Mouse (Mus musculus) heart, embryonic 14.5 days (tissue): Measurements from ENCODE around the gene Eif4a2. TPM values are rescaled to one million over a fixed set of nuclear protein-coding genes. Genes with fewer than 3 reads are reported as not detected.

Source experiments
- ATAC-seq: fragments of 200-750 bp; cut with Nextera tagmentation; 2 replicates; pipeline ENCODE4 v1.8.0; 2017; ENCODE audit warnings: low read depth, moderate TSS enrichment; ENCODE audit not compliant: insufficient number of reproducible peaks, insufficient read depth, low FRiP score
- H3K27ac ChIP-seq, 2 experiments: fragments of 200-500 bp in 1 of 2; fragments of 300-500 bp in 1 of 2; sonication (generic) in 1 of 2; replicated peaks in 1 of 2; 2 replicates each; pipeline ENCODE4 v1.5.1; 2012 to 2014; ENCODE audit warnings: low read depth in 2 of 2, low read length in 2 of 2, control low read depth in 1 of 2, mild to moderate bottlenecking in 1 of 2, mixed read lengths in 1 of 2; ENCODE audit not compliant: control insufficient read depth in 1 of 2, insufficient read depth in 1 of 2
- H3K27me3 ChIP-seq: fragments of 300-500 bp; sonication (generic); 2 replicates; pipeline ENCODE4 v1.6.1; 2014; ENCODE audit warnings: mild to moderate bottlenecking, low read length, control low read depth; ENCODE audit not compliant: control insufficient read depth, insufficient read depth
- H3K36me3 ChIP-seq: fragments of 300-500 bp; sonication (generic); 2 replicates; pipeline ENCODE4 v1.6.1; 2014; ENCODE audit warnings: mild to moderate bottlenecking, control low read depth, low read length, mixed read lengths; ENCODE audit not compliant: control insufficient read depth, insufficient read depth
- H3K4me1 ChIP-seq, 2 experiments: fragments of 200-500 bp in 1 of 2; fragments of 300-500 bp in 1 of 2; sonication (generic) in 1 of 2; 2 replicates each; pipeline ENCODE4 v1.6.1; 2012 to 2014; ENCODE audit warnings: low read length in 2 of 2, control low read depth in 1 of 2, mixed read lengths in 1 of 2; ENCODE audit not compliant: control insufficient read depth in 2 of 2, insufficient read depth in 2 of 2
- H3K4me2 ChIP-seq: fragments of 300-500 bp; sonication (generic); 2 replicates; pipeline ENCODE4 v1.6.1; 2014; ENCODE audit warnings: mild to moderate bottlenecking, low read length
- H3K4me3 ChIP-seq, 2 experiments: fragments of 200-500 bp in 1 of 2; fragments of 300-500 bp in 1 of 2; sonication (generic) in 1 of 2; 2 replicates each; pipeline ENCODE4 v1.5.1; 2012 to 2014; ENCODE audit warnings: low read length in 2 of 2, mild to moderate bottlenecking in 2 of 2, control low read depth in 1 of 2, low read depth in 1 of 2, moderate library complexity in 1 of 2; ENCODE audit not compliant: control insufficient read depth in 1 of 2, insufficient read depth in 1 of 2
- H3K9ac ChIP-seq: fragments of 300-500 bp; sonication (generic); 2 replicates; pipeline ENCODE4 v1.6.1; 2014; ENCODE audit warnings: mild to moderate bottlenecking, low read length
- H3K9me3 ChIP-seq: fragments of 300-500 bp; sonication (generic); 2 replicates; pipeline ENCODE4 v1.6.1; 2016; ENCODE audit warnings: low read length, control low read depth; ENCODE audit not compliant: control insufficient read depth
- WGBS: fragments of 180-500 bp; shearing (Covaris S2); extraction: QIAGEN DNeasy Blood & Tissue Kit; methylation state at CpG from one replicate; pipeline ENCODE4 v1.1.7; 2014; 5-methylcytosine and 5-hydroxymethylcytosine counted together
- polyA plus RNA-seq: library from polyadenylated mRNA; unstranded; fragments of >200 nt; fragmentation: Nextera tagmentation; extraction: Ambion mirVana; gene quantifications from 2 replicates; pipeline ENCODE4 v1.2.1, GENCODE M21; 2014

Gene Eif4a2
- polyA plus RNA-seq, 1 experiment from 2014 or later, result 182 TPM

DNA sequence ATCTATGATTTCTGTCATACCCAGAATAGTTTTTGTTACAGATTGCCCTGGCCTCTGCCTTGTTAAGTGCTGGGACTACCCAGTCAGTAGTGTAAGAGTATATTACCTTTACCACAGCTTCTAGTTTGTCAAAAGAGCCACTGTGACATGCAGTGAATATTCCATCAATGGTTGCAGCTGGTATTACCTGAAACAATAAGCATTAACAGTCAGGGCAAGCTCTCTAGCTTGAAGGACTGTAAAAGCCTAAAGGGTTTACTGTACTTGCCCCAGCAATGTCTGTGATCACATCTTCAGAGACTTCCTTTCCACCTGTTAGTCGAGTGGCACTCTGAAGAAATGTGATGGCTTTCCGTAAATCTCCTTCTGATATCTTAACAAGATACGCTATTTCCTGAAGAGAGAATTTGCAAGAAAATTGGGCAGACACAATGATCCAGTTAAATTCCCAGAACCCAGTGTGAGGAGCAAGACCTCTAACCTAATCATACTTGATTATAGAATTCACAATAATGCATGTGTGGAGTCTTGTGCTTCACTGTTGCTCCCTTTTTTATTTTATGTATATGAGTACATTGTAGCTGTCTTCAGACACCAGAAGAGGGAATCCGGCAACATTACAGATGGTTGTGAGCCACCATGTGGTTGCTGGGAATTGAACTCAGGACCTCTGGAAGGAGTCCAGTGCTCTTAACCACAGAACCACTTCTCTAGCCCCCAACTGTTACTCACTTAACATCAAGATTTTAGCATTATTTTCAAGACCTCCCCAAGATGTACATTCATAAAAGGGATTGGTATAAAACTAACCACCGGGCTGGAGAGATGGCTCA, 7.3 kb downstream of the Eif4a2 start:
- H3K9ac ChIP-seq, result no peak overlapping the region
- peaks cover 0 to 8% of the 10 kb centered on the region in 2 experiments; a peak in 2 of 4 replicates for H3K4me1 ChIP-seq
- H3K4me3 ChIP-seq, result no peak overlapping the region
- H3K27me3 ChIP-seq, result no peaks in the 10 kb centered on the region
- H3K9me3 ChIP-seq, result no peaks in the 10 kb centered on the region
- WGBS, result 60% methylated on average over 5 of the region's 5 CpGs
- ATAC-seq, result no peak
- no peak overlapping the region for H3K4me2 ChIP-seq
- no peak overlapping the region for H3K27ac ChIP-seq
- peaks cover 91% of the 10 kb centered on the region for H3K36me3 ChIP-seq

DNA sequence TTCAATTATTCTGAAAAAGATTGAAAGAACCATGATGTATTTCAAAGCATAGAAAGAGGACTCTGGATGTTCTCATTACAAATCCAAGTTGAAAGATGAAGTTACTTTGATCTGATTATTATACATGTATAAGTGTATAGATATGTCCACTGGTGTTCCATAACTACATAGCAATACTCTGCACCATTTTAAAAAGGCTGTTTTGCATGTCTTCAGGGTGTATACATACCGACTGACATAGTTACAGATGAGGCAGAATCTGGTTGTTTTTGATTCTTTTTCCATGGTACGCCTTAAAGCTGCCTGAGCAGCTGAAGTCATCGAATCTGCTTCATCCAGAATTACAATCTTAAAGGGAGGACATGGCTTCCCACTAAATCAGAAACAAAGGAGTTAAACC, 8.2 kb downstream of the Eif4a2 start:
- Histone ChIP-seq H3K36me3 (peaks cover 90% of the 10 kb centered on the region), H3K4me2 (no peak overlapping the region), H3K9ac (no peak overlapping the region), H3K4me1 (no peaks in the 10 kb centered on the region; a peak in 1 of 4 replicates), H3K27ac (no peak overlapping the region), H3K9me3 (no peaks in the 10 kb centered on the region), H3K4me3 (no peak overlapping the region), H3K27me3 (no peaks in the 10 kb centered on the region)
- 77% methylated on average over 3 of the region's 3 CpGs for WGBS
- no peak for ATAC-seq

DNA sequence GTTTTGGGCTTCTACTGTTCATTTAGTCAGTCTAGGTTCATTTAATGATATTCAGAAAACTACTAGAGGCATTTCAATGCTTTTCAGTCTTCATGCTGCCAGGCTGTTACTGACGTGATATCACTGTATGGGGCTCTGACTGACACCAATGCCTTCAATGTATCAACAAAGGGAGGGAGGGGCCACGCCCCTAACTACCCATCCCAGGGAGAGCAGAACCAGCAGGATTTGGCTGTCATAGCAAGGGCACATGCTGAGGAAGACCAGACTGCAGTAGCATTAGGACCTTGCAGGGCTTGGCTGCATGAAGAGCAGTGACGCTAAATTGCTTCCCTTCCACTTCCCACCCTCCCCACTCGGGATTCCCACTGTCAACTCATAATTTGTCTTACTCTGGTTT, 9.9 kb downstream of the Eif4a2 start:
- WGBS, result 51% methylated on average over 4 of the region's 4 CpGs
- Histone ChIP-seq H3K9ac (no peak overlapping the region), H3K27ac (no peak overlapping the region), H3K36me3 (peaks cover 90% of the 10 kb centered on the region), H3K4me2 (no peak overlapping the region), H3K4me3 (no peak overlapping the region), H3K27me3 (no peaks in the 10 kb centered on the region), H3K9me3 (no peaks in the 10 kb centered on the region), H3K4me1 (no peaks in the 10 kb centered on the region)
- ATAC-seq, result no peak

DNA sequence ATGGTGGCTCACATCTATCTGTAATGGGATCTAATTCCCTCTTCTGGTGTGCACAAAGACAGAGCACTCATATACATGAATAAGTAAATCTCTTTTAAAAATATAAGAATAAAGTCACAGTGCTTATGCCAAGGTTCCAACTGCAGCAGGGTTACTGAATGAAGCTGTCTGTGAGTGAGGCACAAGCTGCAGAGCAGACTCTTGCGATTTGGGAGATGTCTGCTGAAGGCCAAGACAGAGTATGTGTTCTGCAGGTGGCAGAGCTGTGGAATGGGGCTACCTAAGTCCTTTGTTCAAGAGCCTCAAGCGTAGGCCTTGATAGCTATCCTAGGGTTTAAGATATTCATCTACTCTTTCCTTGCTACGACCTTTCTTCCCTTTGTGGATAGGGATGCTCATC, 15.2 kb downstream of the Eif4a2 start:
- Histone ChIP-seq H3K4me2 (no peak overlapping the region), H3K4me3 (no peak overlapping the region), H3K4me1 (peaks cover 0 to 12% of the 10 kb centered on the region in 2 experiments; a peak in 2 of 4 replicates), H3K27ac (no peak overlapping the region), H3K9ac (no peak overlapping the region), H3K27me3 (no peaks in the 10 kb centered on the region), H3K36me3 (peaks cover 69% of the 10 kb centered on the region), H3K9me3 (no peaks in the 10 kb centered on the region)
- ATAC-seq, result no peak
- 94% methylated on average over 3 of the region's 3 CpGs for WGBS

DNA sequence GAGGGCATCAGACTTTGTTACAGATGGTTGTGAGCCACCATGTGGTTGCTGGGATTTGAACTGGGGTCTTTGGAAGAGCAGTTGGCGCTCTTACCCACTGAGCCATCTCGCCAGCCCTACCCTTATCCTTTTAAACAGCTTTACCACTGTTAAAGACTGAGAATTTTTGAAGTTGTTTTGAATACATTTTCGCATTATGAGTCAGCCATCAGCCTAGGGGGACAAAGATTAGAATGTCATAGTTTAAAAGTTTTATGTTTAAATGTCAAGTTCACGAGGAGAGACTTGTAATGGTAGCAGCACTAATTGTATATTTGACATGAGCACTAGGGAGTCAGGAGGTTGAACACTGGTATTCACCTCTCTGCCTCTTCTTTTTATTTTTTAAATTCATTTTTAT, 15.9 kb downstream of the Eif4a2 start:
- 94% methylated on average over 4 of the region's 4 CpGs for WGBS
- Histone ChIP-seq H3K9me3 (no peaks in the 10 kb centered on the region), H3K4me1 (peaks cover 0 to 12% of the 10 kb centered on the region in 2 experiments; a peak in 2 of 4 replicates), H3K4me2 (no peak overlapping the region), H3K4me3 (no peak overlapping the region), H3K36me3 (peaks cover 62% of the 10 kb centered on the region), H3K27ac (no peak overlapping the region), H3K9ac (no peak overlapping the region), H3K27me3 (no peaks in the 10 kb centered on the region)
- no peak for ATAC-seq

DNA sequence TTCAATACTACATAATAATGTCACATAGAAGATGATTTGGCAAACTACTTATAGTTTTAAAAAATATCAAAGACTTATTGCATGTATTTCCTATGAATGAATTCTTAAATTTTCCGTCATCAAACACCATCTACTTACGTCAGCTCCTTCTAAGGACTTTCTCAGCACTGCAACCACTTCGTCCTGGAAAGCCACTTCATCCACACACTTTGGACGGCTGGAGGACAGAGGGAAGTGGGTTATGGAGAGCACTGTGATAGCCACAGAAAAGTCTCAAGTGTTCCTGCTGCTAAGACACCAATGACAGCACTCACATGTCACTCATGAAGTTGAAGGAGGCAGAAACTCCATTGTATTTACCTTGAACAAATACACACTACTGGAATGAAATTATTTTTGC, 17.2 kb downstream of the Eif4a2 start:
- Histone ChIP-seq H3K9me3 (no peaks in the 10 kb centered on the region), H3K4me1 (peaks cover 0 to 19% of the 10 kb centered on the region in 2 experiments; a peak in 2 of 4 replicates), H3K4me2 (no peak overlapping the region), H3K4me3 (no peak overlapping the region), H3K27me3 (no peaks in the 10 kb centered on the region), H3K9ac (no peak overlapping the region), H3K36me3 (peaks cover 53% of the 10 kb centered on the region), H3K27ac (no peak overlapping the region)
- 81% methylated on average over 4 of the region's 4 CpGs for WGBS
- ATAC-seq, result no peak

DNA sequence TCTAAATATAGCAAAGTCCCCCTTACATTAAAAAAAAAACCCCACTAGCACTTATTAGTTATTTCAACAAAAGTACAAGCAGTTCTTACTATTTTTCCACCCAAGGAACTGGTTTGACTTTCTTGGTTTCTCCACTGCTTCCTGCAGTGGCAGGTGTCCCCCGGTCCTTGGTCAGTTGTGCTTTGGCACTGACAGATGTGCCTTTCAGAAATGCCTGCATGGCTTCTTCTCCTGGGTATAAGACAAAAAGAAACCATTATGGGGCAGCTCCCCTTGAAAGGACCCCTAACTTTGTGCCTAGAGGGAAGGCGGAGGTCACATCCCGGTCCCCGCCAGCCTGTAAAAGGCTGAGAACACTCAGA, 20.0 kb downstream of the Eif4a2 start:
- peaks cover 0 to 19% of the 10 kb centered on the region in 2 experiments; a peak in 2 of 4 replicates for H3K4me1 ChIP-seq
- peak overlapping the region; percentile 90 for H3K4me2 ChIP-seq
- no peak for ATAC-seq
- H3K36me3 ChIP-seq, result peaks cover 25% of the 10 kb centered on the region
- WGBS, result 0% methylated on average over 4 of the region's 4 CpGs
- peak overlapping the region; percentile 54 to 82 for H3K4me3 ChIP-seq
- no peaks in the 10 kb centered on the region for H3K27me3 ChIP-seq
- H3K27ac ChIP-seq, result peak overlapping the region; percentile 86 to 98
- peak overlapping the region; percentile 94 for H3K9ac ChIP-seq
- H3K9me3 ChIP-seq, result no peaks in the 10 kb centered on the region
